Mouse (Mus musculus) gastrocnemius, postnatal 10 days (tissue): Measurements from ENCODE around the gene Olfr412. TPM values are rescaled to one million over a fixed set of nuclear protein-coding genes. Genes with fewer than 3 reads are reported as not detected.

Experiments
- DNase-seq: peaks from one replicate; pipeline ENCODE4 v3.0.0; 2021; ENCODE audit warnings: mixed read lengths
- total RNA-seq, 2 experiments: library from RNA; stranded (reverse); gene quantifications; 2 replicates each; pipeline ENCODE4 v1.2.3; 2021

The Olfr412 gene
- total RNA-seq, 2 experiments from 2014 or later, result not detected

GRCm38 (mm10) chr11:74413449-74413972 is 51.6 kb downstream of the Olfr412 start:
- DNase-seq, result no peak

GRCm38 (mm10) chr11:74414112-74414511 is 52.2 kb downstream of the Olfr412 start:
- DNase-seq, result no peak

- DNase-seq, result no peak
Measured at GRCm38 (mm10) chr11:74415736-74416135, 53.9 kb downstream of the Olfr412 start.

Other genes with a start within 250 kb of the Olfr412 start
- gene Olfr401, start 248.4 kb upstream of the Olfr412 start, total RNA-seq, result not detected
- not detected for gene Olfr402, start 208.5 kb upstream of the Olfr412 start, total RNA-seq
- not detected for gene Olfr403, start 175.8 kb upstream of the Olfr412 start, total RNA-seq
- gene Olfr43, start 150.7 kb upstream of the Olfr412 start, total RNA-seq, result not detected
- gene Olfr406, start 102.3 kb upstream of the Olfr412 start, total RNA-seq, result not detected
- gene Olfr59, start 78.3 kb upstream of the Olfr412 start, total RNA-seq, result not detected
- not detected for gene Olfr410, start 24.0 kb upstream of the Olfr412 start, total RNA-seq
- gene Olfr411, start 9.4 kb upstream of the Olfr412 start, total RNA-seq, result not detected
- 10 to 100 TPM; 15.0 to 16.1 TPM for gene Rap1gap2, start 248.8 kb downstream of the Olfr412 start, total RNA-seq